Mouse (Mus musculus): ENCODE measurements around the gene Gm49661.

- TF ChIP-seq CTCF (IDR thresholded peaks at IDR 0.05) = no peak
- TF ChIP-seq EP300 (IDR thresholded peaks at IDR 0.05) = peak; percentile 84
These were observed 15.2 kb upstream of the Gm49661 start for GRCm38 (mm10) chr8:84984294-84985048.
